Mouse (Mus musculus): ENCODE data around the gene Pank2. TPM values are rescaled to one million over a fixed set of nuclear protein-coding genes. Genes with fewer than 3 reads are reported as not detected.
"Not testable (repeated sequence)": the region's sequence is repeated elsewhere in the genome, so short reads cannot be mapped to it uniquely, and the experiment has no call there.

The Pank2 gene
- polyA plus RNA-seq, 1 experiment from 2014 or later = 66.5 TPM

GRCm38 (mm10) chr2:131226669-131227068 lies 35.6 kb upstream of the Pank2 start:
- not testable (repeated sequence) for H3K9me3 ChIP-seq (ENCODE audit: control insufficient read depth, low read length); H3K4me1 ChIP-seq (replicated peaks; ENCODE audit: control insufficient read depth, insufficient read depth, low read length); H3K4me3 ChIP-seq (ENCODE audit: low read depth, low read length); DNase-seq (ENCODE audit: low spot score); H3K9ac ChIP-seq (ENCODE audit: low read length); ATAC-seq (replicated peaks; ENCODE audit: low FRiP score); H3K27me3 ChIP-seq (ENCODE audit: control insufficient read depth, insufficient read depth, low read length); H3K36me3 ChIP-seq (ENCODE audit: control insufficient read depth, insufficient read depth, low read length); H3K4me2 ChIP-seq (ENCODE audit: low read depth, low read length, severe bottlenecking); H3K27ac ChIP-seq (ENCODE audit: low read depth, low read length)
- WGBS = 72% methylated on average over 2 of the region's 2 CpGs

GRCm38 (mm10) chr2:131227243-131227642 lies 35.1 kb upstream of the Pank2 start:
- Histone ChIP-seq H3K4me3 (ENCODE audit: low read depth, low read length) (no peak overlapping the region), H3K4me2 (ENCODE audit: low read depth, low read length, severe bottlenecking) (no peak overlapping the region), H3K9me3 (ENCODE audit: control insufficient read depth, low read length) (no peaks in the 10 kb centered on the region), H3K36me3 (ENCODE audit: control insufficient read depth, insufficient read depth, low read length) (no peaks in the 10 kb centered on the region), H3K9ac (ENCODE audit: low read length) (no peak overlapping the region), H3K4me1 (replicated peaks; ENCODE audit: control insufficient read depth, insufficient read depth, low read length) (no peaks in the 10 kb centered on the region), H3K27ac (ENCODE audit: low read depth, low read length) (no peak overlapping the region), H3K27me3 (ENCODE audit: control insufficient read depth, insufficient read depth, low read length) (no peaks in the 10 kb centered on the region)
- DNase-seq (ENCODE audit: low spot score) = no peak
- no peak for ATAC-seq (replicated peaks; ENCODE audit: low FRiP score)
- WGBS = 91% methylated on average over 3 of the region's 3 CpGs

GRCm38 (mm10) chr2:131232558-131232957 lies 29.7 kb upstream of the Pank2 start:
- H3K36me3 ChIP-seq (ENCODE audit: control insufficient read depth, insufficient read depth, low read length) = no peaks in the 10 kb centered on the region
- ATAC-seq (replicated peaks; ENCODE audit: low FRiP score) = no peak

GRCm38 (mm10) chr2:131233307-131234126 lies 28.8 kb upstream of the Pank2 start, which contains the start of gene Mavs:
Mavs (plus strand) TSS chr2:131234063.
- Histone ChIP-seq H3K27ac (ENCODE audit: low read depth, low read length) (peak within 1 kb of the TSS; percentile 14; the same call in 1 of the 2 replicates), H3K27me3 (ENCODE audit: control insufficient read depth, insufficient read depth, low read length) (no peaks in the 10 kb centered on the region), H3K4me3 (ENCODE audit: low read depth, low read length) (peak within 1 kb of the TSS; percentile 56), H3K36me3 (ENCODE audit: control insufficient read depth, insufficient read depth, low read length) (no peaks in the 10 kb centered on the region), H3K4me2 (ENCODE audit: low read depth, low read length, severe bottlenecking) (peak within 1 kb of the TSS; percentile 86), H3K9ac (ENCODE audit: low read length) (peak within 1 kb of the TSS; percentile 73), H3K4me1 (replicated peaks; ENCODE audit: control insufficient read depth, insufficient read depth, low read length) (peaks cover 4% of the 10 kb centered on the region; the same call in 1 of the 2 replicates), H3K9me3 (ENCODE audit: control insufficient read depth, low read length) (no peaks in the 10 kb centered on the region)
- 7% methylated on average over 29 of the region's 29 CpGs for WGBS
- DNase-seq (ENCODE audit: low spot score) (peak; percentile 98), ATAC-seq (replicated peaks; ENCODE audit: low FRiP score) (peak; percentile 100)

More at GRCm38 (mm10) chr2:131232558-131232957, 29.7 kb upstream of the Pank2 start:
- Histone ChIP-seq H3K27ac (ENCODE audit: low read depth, low read length) (no peak overlapping the region), H3K4me1 (replicated peaks; ENCODE audit: control insufficient read depth, insufficient read depth, low read length) (peaks cover 4% of the 10 kb centered on the region; the same call in 1 of the 2 replicates), H3K27me3 (ENCODE audit: control insufficient read depth, insufficient read depth, low read length) (no peaks in the 10 kb centered on the region), H3K4me3 (ENCODE audit: low read depth, low read length) (no peak overlapping the region), H3K9me3 (ENCODE audit: control insufficient read depth, low read length) (no peaks in the 10 kb centered on the region), H3K9ac (ENCODE audit: low read length) (no peak overlapping the region), H3K4me2 (ENCODE audit: low read depth, low read length, severe bottlenecking) (no peak overlapping the region)
- 84% methylated on average over 2 of the region's 2 CpGs for WGBS
- no peak for DNase-seq (ENCODE audit: low spot score)

GRCm38 (mm10) chr2:131234127-131234650 lies 28.1 kb upstream of the Pank2 start:
- no peaks in the 10 kb centered on the region for H3K36me3 ChIP-seq (ENCODE audit: control insufficient read depth, insufficient read depth, low read length)
- ATAC-seq (replicated peaks; ENCODE audit: low FRiP score) (peak; percentile 40), DNase-seq (ENCODE audit: low spot score) (no peak)
- WGBS = 15% methylated on average over 28 of the region's 28 CpGs
- peak overlapping the region; percentile 56 for H3K4me3 ChIP-seq (ENCODE audit: low read depth, low read length)
- H3K27ac ChIP-seq (ENCODE audit: low read depth, low read length) = no peak overlapping the region
- H3K27me3 ChIP-seq (ENCODE audit: control insufficient read depth, insufficient read depth, low read length) = no peaks in the 10 kb centered on the region
- peaks cover 4% of the 10 kb centered on the region; the same call in 1 of the 2 replicates for H3K4me1 ChIP-seq (replicated peaks; ENCODE audit: control insufficient read depth, insufficient read depth, low read length)
- H3K9ac ChIP-seq (ENCODE audit: low read length) = peak overlapping the region; percentile 73
- H3K4me2 ChIP-seq (ENCODE audit: low read depth, low read length, severe bottlenecking) = peak overlapping the region; percentile 86
- H3K9me3 ChIP-seq (ENCODE audit: control insufficient read depth, low read length) = no peaks in the 10 kb centered on the region

GRCm38 (mm10) chr2:131234970-131235635 lies 27.2 kb upstream of the Pank2 start:
- 81% methylated on average over 7 of the region's 7 CpGs for WGBS
- DNase-seq (ENCODE audit: low spot score) (no peak), ATAC-seq (replicated peaks; ENCODE audit: low FRiP score) (no peak)
- H3K27me3 ChIP-seq (ENCODE audit: control insufficient read depth, insufficient read depth, low read length) = no peaks in the 10 kb centered on the region
- no peak overlapping the region for H3K27ac ChIP-seq (ENCODE audit: low read depth, low read length)
- no peaks in the 10 kb centered on the region for H3K36me3 ChIP-seq (ENCODE audit: control insufficient read depth, insufficient read depth, low read length)
- no peak overlapping the region for H3K9ac ChIP-seq (ENCODE audit: low read length)
- H3K9me3 ChIP-seq (ENCODE audit: control insufficient read depth, low read length) = no peaks in the 10 kb centered on the region
- peaks cover 4% of the 10 kb centered on the region; the same call in 1 of the 2 replicates for H3K4me1 ChIP-seq (replicated peaks; ENCODE audit: control insufficient read depth, insufficient read depth, low read length)
- H3K4me2 ChIP-seq (ENCODE audit: low read depth, low read length, severe bottlenecking) = peak overlapping the region; percentile 86; the same call in 1 of the 2 replicates
- H3K4me3 ChIP-seq (ENCODE audit: low read depth, low read length) = no peak overlapping the region; the same call in 1 of the 2 replicates

- no peaks in the 10 kb centered on the region for H3K9me3 ChIP-seq (ENCODE audit: control insufficient read depth, low read length)
- H3K27ac ChIP-seq (ENCODE audit: low read depth, low read length) = no peak overlapping the region
- H3K4me1 ChIP-seq (replicated peaks; ENCODE audit: control insufficient read depth, insufficient read depth, low read length) = no peaks in the 10 kb centered on the region
- peaks cover 4% of the 10 kb centered on the region; the same call in 1 of the 2 replicates for H3K36me3 ChIP-seq (ENCODE audit: control insufficient read depth, insufficient read depth, low read length)
- no peak overlapping the region for H3K4me2 ChIP-seq (ENCODE audit: low read depth, low read length, severe bottlenecking)
- H3K9ac ChIP-seq (ENCODE audit: low read length) = no peak overlapping the region
- ATAC-seq (replicated peaks; ENCODE audit: low FRiP score) (no peak), DNase-seq (ENCODE audit: low spot score) (no peak)
- H3K4me3 ChIP-seq (ENCODE audit: low read depth, low read length) = no peak overlapping the region
- no peaks in the 10 kb centered on the region for H3K27me3 ChIP-seq (ENCODE audit: control insufficient read depth, insufficient read depth, low read length)
Observed at GRCm38 (mm10) chr2:131242180-131242579, 20.1 kb upstream of the Pank2 start.

GRCm38 (mm10) chr2:131242929-131243328 lies 19.4 kb upstream of the Pank2 start:
- no peak overlapping the region for H3K27ac ChIP-seq (ENCODE audit: low read depth, low read length)
- H3K4me1 ChIP-seq (replicated peaks; ENCODE audit: control insufficient read depth, insufficient read depth, low read length) = no peaks in the 10 kb centered on the region
- H3K9me3 ChIP-seq (ENCODE audit: control insufficient read depth, low read length) = no peaks in the 10 kb centered on the region
- H3K27me3 ChIP-seq (ENCODE audit: control insufficient read depth, insufficient read depth, low read length) = no peaks in the 10 kb centered on the region
- H3K36me3 ChIP-seq (ENCODE audit: control insufficient read depth, insufficient read depth, low read length) = peaks cover 4% of the 10 kb centered on the region; the same call in 1 of the 2 replicates
- no peak overlapping the region for H3K4me3 ChIP-seq (ENCODE audit: low read depth, low read length)
- no peak overlapping the region for H3K9ac ChIP-seq (ENCODE audit: low read length)
- no peak overlapping the region for H3K4me2 ChIP-seq (ENCODE audit: low read depth, low read length, severe bottlenecking)
- 87% methylated on average over 7 of the region's 7 CpGs for WGBS
- no peak for ATAC-seq (replicated peaks; ENCODE audit: low FRiP score)
- DNase-seq (ENCODE audit: low spot score) = no peak
